Mouse (Mus musculus) forebrain, embryonic 16.5 days (tissue): ENCODE measurements around the gene Srbd1. TPM values are rescaled to one million over a fixed set of nuclear protein-coding genes. Genes with fewer than 3 reads are reported as not detected.

ENCODE experiments used
- ATAC-seq: fragments of 200-750 bp; cut with Nextera tagmentation; 2 replicates; pipeline ENCODE4 v1.8.0; 2017; ENCODE audit warnings: mild to moderate bottlenecking, moderate library complexity
- H3K27ac ChIP-seq: fragments of 300-500 bp; sonication (generic); 2 replicates; pipeline ENCODE4 v1.5.1; 2014; ENCODE audit warnings: low read length, control low read depth
- H3K27me3 ChIP-seq: fragments of 300-500 bp; sonication (generic); replicated peaks from 2 replicates; pipeline ENCODE4 v1.6.1; 2014; ENCODE audit warnings: low read length; ENCODE audit not compliant: control insufficient read depth, insufficient read depth
- H3K36me3 ChIP-seq: fragments of 300-500 bp; sonication (generic); 2 replicates; pipeline ENCODE4 v1.6.1; 2014; ENCODE audit not compliant: control insufficient read depth, insufficient read depth
- H3K4me1 ChIP-seq: fragments of 300-500 bp; sonication (generic); replicated peaks from 2 replicates; pipeline ENCODE4 v1.6.1; 2014; ENCODE audit warnings: low read length; ENCODE audit not compliant: control insufficient read depth, insufficient read depth
- H3K4me2 ChIP-seq: fragments of 300-500 bp; sonication (generic); 2 replicates; pipeline ENCODE4 v1.6.1; 2014; ENCODE audit warnings: mild to moderate bottlenecking, low read length, control low read depth
- H3K4me3 ChIP-seq: fragments of 300-500 bp; sonication (generic); replicated peaks from 2 replicates; pipeline ENCODE4 v1.5.1; 2014; ENCODE audit warnings: mild to moderate bottlenecking, low read length, control low read depth
- H3K9ac ChIP-seq: fragments of 300-500 bp; sonication (generic); replicated peaks from 2 replicates; pipeline ENCODE4 v1.6.1; 2014; ENCODE audit warnings: low read depth, low read length, control low read depth
- H3K9me3 ChIP-seq: fragments of 300-500 bp; sonication (generic); 2 replicates; pipeline ENCODE4 v1.6.1; 2016; ENCODE audit warnings: low read length; ENCODE audit not compliant: control insufficient read depth
- WGBS: fragments of 180-500 bp; shearing (Covaris S2); extraction: QIAGEN DNeasy Blood & Tissue Kit; methylation state at CpG from one replicate; pipeline ENCODE4 v1.1.7; 2014; 5-methylcytosine and 5-hydroxymethylcytosine counted together
- polyA plus RNA-seq: library from polyadenylated mRNA; unstranded; fragments of >200 nt; fragmentation: Nextera tagmentation; extraction: Ambion mirVana; gene quantifications from 2 replicates; pipeline ENCODE4 v1.2.1, GENCODE M21; 2015

Srbd1 gene
- polyA plus RNA-seq, 1 experiment from 2014 or later = 17.9 TPM

DNA sequence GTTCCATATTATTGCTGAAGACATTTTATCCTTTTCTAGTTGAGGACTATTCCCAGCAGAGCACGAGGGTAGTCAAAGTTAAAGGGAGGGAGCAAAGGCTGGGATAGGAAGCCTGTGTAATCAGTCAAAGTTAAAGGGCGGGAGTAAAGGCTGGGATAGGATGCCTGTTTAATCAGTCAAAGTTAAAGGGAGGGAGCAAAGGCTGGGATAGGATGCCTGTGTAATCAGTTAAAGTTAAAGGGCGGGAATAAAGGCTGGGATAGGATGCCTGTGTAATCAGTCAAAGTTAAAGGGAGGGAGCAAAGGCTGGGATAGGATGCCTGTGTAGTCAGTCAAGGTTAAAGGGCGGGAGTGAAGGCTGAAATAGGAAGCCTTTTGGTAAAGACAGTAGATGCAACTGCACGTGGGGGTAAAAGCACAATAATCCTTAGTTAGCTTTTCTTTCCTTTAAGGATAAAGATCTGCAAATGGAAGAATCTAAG is 5.9 kb upstream of the Srbd1 start:
- ATAC-seq = peak; percentile 98

GRCm38 (mm10) chr17:86149726-86150125 is 4.8 kb upstream of the Srbd1 start:
- no peak overlapping the region for H3K4me3 ChIP-seq
- no peak for ATAC-seq
- H3K36me3 ChIP-seq = no peaks in the 10 kb centered on the region
- no peaks in the 10 kb centered on the region for H3K27me3 ChIP-seq
- H3K9ac ChIP-seq = no peak overlapping the region
- no peaks in the 10 kb centered on the region for H3K9me3 ChIP-seq
- H3K4me2 ChIP-seq = no peak overlapping the region
- peaks cover 6% of the 10 kb centered on the region for H3K4me1 ChIP-seq
- WGBS = 93% methylated on average over 1 of the region's 1 CpGs
- H3K27ac ChIP-seq = no peak overlapping the region

More for the DNA sequence above, 5.9 kb upstream of the Srbd1 start:
- Histone ChIP-seq H3K9me3 (no peaks in the 10 kb centered on the region), H3K9ac (no peak overlapping the region), H3K4me2 (no peak overlapping the region), H3K27ac (no peak overlapping the region), H3K4me1 (peaks cover 1% of the 10 kb centered on the region), H3K36me3 (no peaks in the 10 kb centered on the region), H3K4me3 (no peak overlapping the region), H3K27me3 (no peaks in the 10 kb centered on the region)
- 12% methylated on average over 5 of the region's 5 CpGs for WGBS

- under 1% methylated on average over 33 of the region's 33 CpGs for WGBS
- Histone ChIP-seq H3K9ac (peak overlapping the region; percentile 64), H3K4me3 (peak overlapping the region; percentile 63), H3K27me3 (no peaks in the 10 kb centered on the region), H3K27ac (no peak overlapping the region), H3K4me1 (peaks cover 13% of the 10 kb centered on the region), H3K9me3 (no peaks in the 10 kb centered on the region), H3K36me3 (no peaks in the 10 kb centered on the region), H3K4me2 (peak overlapping the region; percentile 97)
- ATAC-seq = peak; percentile 83
These were observed 367 bp downstream of the Srbd1 start for GRCm38 (mm10) chr17:86144537-86145078.

DNA sequence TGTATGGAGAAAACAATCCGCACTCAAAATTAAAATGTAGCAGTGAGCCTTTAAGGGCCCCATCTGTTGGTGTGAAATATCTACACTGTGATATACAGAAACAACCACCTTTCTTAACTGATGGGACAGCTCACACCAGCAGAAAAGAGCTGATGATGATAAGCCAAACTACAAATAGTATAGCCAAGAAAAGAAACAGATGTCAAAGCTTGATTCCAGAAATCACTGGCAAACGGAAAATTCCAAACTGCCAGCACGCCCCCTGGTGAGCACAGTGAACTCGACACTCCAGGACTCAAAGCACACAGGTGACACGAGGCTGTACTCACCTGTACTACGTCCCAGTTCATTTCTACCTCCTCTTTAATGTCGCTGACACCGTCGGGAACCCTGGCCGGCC is 9.1 kb downstream of the Srbd1 start:
- Histone ChIP-seq H3K4me1 (no peaks in the 10 kb centered on the region), H3K9me3 (no peaks in the 10 kb centered on the region), H3K36me3 (peaks cover 10% of the 10 kb centered on the region), H3K4me2 (no peak overlapping the region), H3K4me3 (no peak overlapping the region), H3K27ac (no peak overlapping the region), H3K9ac (no peak overlapping the region), H3K27me3 (no peaks in the 10 kb centered on the region)
- WGBS = 79% methylated on average over 10 of the region's 10 CpGs
- ATAC-seq = no peak

DNA sequence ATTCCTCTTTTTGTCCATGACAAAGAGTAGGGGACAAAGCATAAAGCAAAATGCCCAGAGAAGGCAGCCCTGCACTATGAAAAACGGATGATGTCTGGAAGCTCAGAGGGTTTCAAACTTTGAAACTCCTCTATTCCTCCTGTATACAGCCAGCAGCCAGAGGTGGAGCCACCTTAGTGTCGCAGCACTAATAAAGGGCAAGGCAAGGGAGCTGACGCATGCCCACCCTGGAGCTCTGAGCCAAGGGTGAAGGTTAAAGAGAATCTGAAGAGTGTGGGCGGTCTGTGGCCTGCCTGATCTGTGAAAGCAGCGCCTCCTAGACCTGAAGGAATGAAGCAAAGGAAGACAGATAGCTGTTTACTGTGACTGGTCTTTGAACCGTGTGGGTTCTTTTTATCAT is 10.5 kb downstream of the Srbd1 start:
- Histone ChIP-seq H3K27ac (no peak overlapping the region), H3K4me1 (no peaks in the 10 kb centered on the region), H3K27me3 (no peaks in the 10 kb centered on the region), H3K4me3 (no peak overlapping the region), H3K9me3 (no peaks in the 10 kb centered on the region), H3K36me3 (peaks cover 12% of the 10 kb centered on the region), H3K4me2 (no peak overlapping the region), H3K9ac (no peak overlapping the region)
- no peak for ATAC-seq
- 85% methylated on average over 6 of the region's 6 CpGs for WGBS

GRCm38 (mm10) chr17:86132534-86132933 is 12.4 kb downstream of the Srbd1 start:
- H3K4me1 ChIP-seq = no peaks in the 10 kb centered on the region
- no peak for ATAC-seq
- H3K9ac ChIP-seq = no peak overlapping the region
- H3K4me3 ChIP-seq = no peak overlapping the region
- H3K4me2 ChIP-seq = no peak overlapping the region
- no peaks in the 10 kb centered on the region for H3K9me3 ChIP-seq
- H3K27ac ChIP-seq = no peak overlapping the region
- H3K27me3 ChIP-seq = no peaks in the 10 kb centered on the region
- peaks cover 8% of the 10 kb centered on the region for H3K36me3 ChIP-seq
- WGBS = 79% methylated on average over 5 of the region's 5 CpGs

- ATAC-seq = no peak
- Histone ChIP-seq H3K4me3 (no peak overlapping the region), H3K27me3 (no peaks in the 10 kb centered on the region), H3K36me3 (peaks cover 10% of the 10 kb centered on the region), H3K4me1 (no peaks in the 10 kb centered on the region), H3K9ac (no peak overlapping the region), H3K27ac (no peak overlapping the region), H3K4me2 (no peak overlapping the region), H3K9me3 (no peaks in the 10 kb centered on the region)
- WGBS = 96% methylated on average over 5 of the region's 5 CpGs
These were observed 16.8 kb downstream of the Srbd1 start for GRCm38 (mm10) chr17:86128198-86128597.

- no peaks in the 10 kb centered on the region for H3K9me3 ChIP-seq
- no peaks in the 10 kb centered on the region for H3K4me1 ChIP-seq
- H3K27me3 ChIP-seq = no peaks in the 10 kb centered on the region
- no peak overlapping the region for H3K9ac ChIP-seq
- H3K27ac ChIP-seq = no peak overlapping the region
- no peak overlapping the region for H3K4me2 ChIP-seq
- H3K4me3 ChIP-seq = no peak overlapping the region
- 92% methylated on average over 5 of the region's 5 CpGs for WGBS
- ATAC-seq = no peak
- H3K36me3 ChIP-seq = peaks cover 14% of the 10 kb centered on the region
These were observed 19.1 kb downstream of the Srbd1 start for GRCm38 (mm10) chr17:86125908-86126307.

GRCm38 (mm10) chr17:86123146-86123545 is 21.8 kb downstream of the Srbd1 start:
- Histone ChIP-seq H3K27ac (no peak overlapping the region), H3K9ac (no peak overlapping the region), H3K36me3 (peaks cover 11% of the 10 kb centered on the region), H3K9me3 (no peaks in the 10 kb centered on the region), H3K27me3 (no peaks in the 10 kb centered on the region), H3K4me3 (no peak overlapping the region), H3K4me1 (no peaks in the 10 kb centered on the region), H3K4me2 (no peak overlapping the region)
- 94% methylated on average over 3 of the region's 3 CpGs for WGBS
- ATAC-seq = no peak

DNA sequence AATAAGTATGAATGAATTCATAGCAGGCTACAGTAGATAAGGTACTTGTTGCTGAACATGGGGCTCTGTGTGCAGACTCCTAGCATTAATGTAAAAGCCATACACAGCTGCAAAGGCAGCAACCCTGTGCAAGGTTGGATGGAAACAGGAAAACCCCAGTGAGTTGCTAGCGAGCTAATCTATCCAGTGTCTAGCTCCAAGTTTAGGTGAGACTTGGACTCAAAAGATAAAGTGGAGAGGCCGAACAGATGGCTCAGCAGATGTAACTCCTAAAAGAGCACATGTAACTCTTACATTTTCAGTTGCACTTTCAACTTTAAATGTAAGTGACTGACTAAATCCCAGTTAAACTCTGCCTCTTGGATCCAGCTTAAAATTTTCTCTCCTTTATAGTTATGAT is 48.1 kb downstream of the Srbd1 start:
- Histone ChIP-seq H3K9ac (no peak overlapping the region), H3K9me3 (no peaks in the 10 kb centered on the region), H3K4me2 (no peak overlapping the region), H3K27me3 (no peaks in the 10 kb centered on the region), H3K27ac (no peak overlapping the region), H3K4me1 (no peaks in the 10 kb centered on the region), H3K36me3 (no peaks in the 10 kb centered on the region), H3K4me3 (no peak overlapping the region)
- no peak for ATAC-seq
- WGBS = 74% methylated on average over 2 of the region's 2 CpGs
